ENCODE assay signal across 21 mouse cellular contexts in the genomic region with DNA sequence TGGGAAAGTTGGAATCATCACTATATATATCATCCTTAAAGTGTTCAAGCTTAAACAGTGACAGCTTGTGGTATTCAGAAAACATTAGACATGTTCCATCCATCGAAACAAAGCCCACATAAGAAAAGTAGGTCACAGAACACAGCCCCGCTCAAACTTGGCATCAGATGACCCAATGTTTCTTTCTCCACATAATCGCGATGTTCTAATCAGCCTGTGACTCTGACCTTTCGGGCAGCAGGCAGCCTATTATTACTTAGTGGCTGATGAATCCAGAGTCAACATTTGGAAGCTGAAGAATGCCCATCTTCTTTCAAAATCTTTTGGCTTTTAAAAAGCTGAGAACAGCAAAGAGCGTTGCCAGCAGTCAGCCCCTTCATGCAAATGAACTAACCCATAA.
DNase-seq lines count a peak whose midpoint lies in the region; ATAC-seq and TF ChIP-seq lines count a peak whose summit lies in the region.
"Had no signal": no experiment of that assay in that cellular context is flagged by ENCODE, and none has a peak within 500 bp of the region (broad histone marks: within the 10 kb centered on the region; RNA-seq: fewer than 3 reads in every experiment).

No protein-coding gene starts in this region.

- DNase-seq in cerebellum, adult 9-11 months, result peak; percentile 7
- DNase-seq in cerebellum, postnatal 25 days, result no peak
- no peak for DNase-seq in layer of hippocampus, adult 2 months (ENCODE audit: low spot score in 2 of 2)
- DNase-seq in layer of hippocampus, adult 18-20 months (ENCODE audit: low spot score in 2 of 2), result no peak
- DNase-seq in midbrain, postnatal 0 days (ENCODE audit: low spot score), result peak; percentile 45
- no peak for DNase-seq in midbrain, embryonic 11.5 days (ENCODE audit: low spot score, missing footprints)
- DNase-seq in retina, embryonic 14.5 days (ENCODE audit: low spot score), result peak; percentile 75
- DNase-seq in urinary bladder, postnatal 36 days (ENCODE audit: low spot score in 2 of 2), result no peak
- DNase-seq: adrenal gland, adult 8-10 months; B cell, adult 2 months; gastrocnemius, postnatal 14 days; heart, postnatal 36 days; kidney, adult 11 months; liver, postnatal 0 days; right cerebral cortex, postnatal 25 days had no signal

- 56% methylated on average over 6 of the region's 6 CpGs for WGBS in midbrain, postnatal 0 days
- WGBS in midbrain, embryonic 11.5 days, result 67% methylated on average over 6 of the region's 6 CpGs

- H3K9me3 ChIP-seq in midbrain, postnatal 0 days (ENCODE audit: low read length), result no peaks in the 10 kb centered on the region
- no peaks in the 10 kb centered on the region for H3K9me3 ChIP-seq in midbrain, embryonic 11.5 days (ENCODE audit: control insufficient read depth, low read length)
- H3K9me3 ChIP-seq: embryonic facial prominence, embryonic 13.5 days; hindbrain, embryonic 15.5 days; limb, embryonic 15.5 days; midbrain, embryonic 15.5 days; neural tube, embryonic 15.5 days had no signal

- H3K9ac ChIP-seq in midbrain, postnatal 0 days (replicated peaks; ENCODE audit: low read length, poor library complexity, severe bottlenecking), result no peak overlapping the region
- H3K9ac ChIP-seq in midbrain, embryonic 11.5 days (ENCODE audit: low read length), result no peak overlapping the region
- H3K9ac ChIP-seq: embryonic facial prominence, embryonic 13.5 days; hindbrain, embryonic 15.5 days; limb, embryonic 15.5 days; liver, postnatal 0 days; midbrain, embryonic 15.5 days; neural tube, embryonic 15.5 days had no signal

- no peak for TF ChIP-seq CTCF in layer of hippocampus, adult 2 months (conservative IDR thresholded peaks at IDR 0.05)
- TF ChIP-seq CTCF in midbrain, postnatal 0 days (IDR thresholded peaks at IDR 0.05), result no peak

- H3K4me1 ChIP-seq in midbrain, postnatal 0 days (ENCODE audit: insufficient read depth, low read length), result 0 out of 2 replicates have a peak, but pooled peaks cover 3% of the 10 kb centered on the region
- no peaks in the 10 kb centered on the region for H3K4me1 ChIP-seq in midbrain, embryonic 11.5 days (ENCODE audit: control insufficient read depth, insufficient read depth, low read length)
- H3K4me1 ChIP-seq: hindbrain, embryonic 15.5 days; limb, embryonic 15.5 days; midbrain, embryonic 15.5 days; neural tube, embryonic 15.5 days had no signal

- no peaks in the 10 kb centered on the region for H3K36me3 ChIP-seq in midbrain, postnatal 0 days (ENCODE audit: insufficient read depth, low read length)
- H3K36me3 ChIP-seq in midbrain, embryonic 11.5 days (ENCODE audit: control insufficient read depth, insufficient read depth, low read length), result no peaks in the 10 kb centered on the region
- H3K36me3 ChIP-seq: embryonic facial prominence, embryonic 13.5 days; hindbrain, embryonic 15.5 days; limb, embryonic 15.5 days; midbrain, embryonic 15.5 days; neural tube, embryonic 15.5 days had no signal

- no peaks in the 10 kb centered on the region for H3K27me3 ChIP-seq in midbrain, postnatal 0 days (ENCODE audit: insufficient read depth, low read length)
- no peaks in the 10 kb centered on the region for H3K27me3 ChIP-seq in midbrain, embryonic 11.5 days (ENCODE audit: control insufficient read depth, insufficient read depth, low read length)
- H3K27me3 ChIP-seq: hindbrain, embryonic 15.5 days; limb, embryonic 15.5 days; megakaryocyte, embryonic 14.5 days; midbrain, embryonic 15.5 days; neural tube, embryonic 15.5 days had no signal

- no peak overlapping the region for H3K4me3 ChIP-seq in layer of hippocampus, adult 2 months
- H3K4me3 ChIP-seq in midbrain, postnatal 0 days (ENCODE audit: low read depth, low read length), result no peak overlapping the region
- no peak overlapping the region for H3K4me3 ChIP-seq in midbrain, embryonic 11.5 days (ENCODE audit: low read depth, low read length)
- H3K4me3 ChIP-seq: embryonic facial prominence, embryonic 13.5 days; hindbrain, embryonic 15.5 days; limb, embryonic 15.5 days; megakaryocyte, embryonic 14.5 days; midbrain, embryonic 15.5 days; neural tube, embryonic 15.5 days had no signal

- 0 out of 2 replicates have a peak overlapping the region, but pooled peaks have one; percentile 14 for H3K27ac ChIP-seq in layer of hippocampus, adult 2 months
- H3K27ac ChIP-seq in midbrain, postnatal 0 days (ENCODE audit: low read depth, low read length), result no peak overlapping the region
- H3K27ac ChIP-seq in midbrain, embryonic 11.5 days (ENCODE audit: low read depth, low read length), result no peak overlapping the region
- H3K27ac ChIP-seq: embryonic facial prominence, embryonic 13.5 days; hindbrain, embryonic 15.5 days; limb, embryonic 15.5 days; midbrain, embryonic 15.5 days; neural tube, embryonic 15.5 days had no signal

- no peak overlapping the region for H3K4me2 ChIP-seq in midbrain, postnatal 0 days (ENCODE audit: low read depth, low read length, poor library complexity, severe bottlenecking)
- no peak overlapping the region for H3K4me2 ChIP-seq in midbrain, embryonic 11.5 days
- H3K4me2 ChIP-seq: embryonic facial prominence, embryonic 13.5 days; hindbrain, embryonic 15.5 days; limb, embryonic 15.5 days; midbrain, embryonic 15.5 days; neural tube, embryonic 15.5 days had no signal

- no peak for ATAC-seq in midbrain, postnatal 0 days (ENCODE audit: low FRiP score)
- ATAC-seq in midbrain, embryonic 11.5 days (ENCODE audit: low FRiP score), result no peak
- ATAC-seq: liver, postnatal 0 days; midbrain, embryonic 15.5 days had no signal

Comparison
In these comparisons a context has a peak if more than half of its experiments do, and no peak if none do; other contexts are left out.
1. DNase-seq: peak in cerebellum, adult 9-11 months (single experiment), midbrain, postnatal 0 days (single experiment) and retina, embryonic 14.5 days (single experiment); none in cerebellum, postnatal 25 days (0 of 2), layer of hippocampus, adult 2 months (0 of 2), layer of hippocampus, adult 18-20 months (0 of 2), midbrain, embryonic 11.5 days (single experiment) and urinary bladder, postnatal 36 days (0 of 2).